Mouse (Mus musculus) kidney, postnatal 0 days (tissue): ENCODE data around the gene Ncaph. TPM values are rescaled to one million over a fixed set of nuclear protein-coding genes. Genes with fewer than 3 reads are reported as not detected.

Experiments used
- ATAC-seq: fragments of 200-750 bp; cut with Nextera tagmentation; replicated peaks from 2 replicates; pipeline ENCODE4 v1.8.0; 2017; ENCODE audit warnings: low read depth, moderate number of reproducible peaks, moderate TSS enrichment, moderate library complexity; ENCODE audit not compliant: low FRiP score
- DNase-seq: peaks from one replicate; pipeline ENCODE4 v3.0.0-alpha.2; 2016; ENCODE audit warnings: low spot score
- H3K27ac ChIP-seq: fragments of 300-500 bp; sonication (generic); 2 replicates; pipeline ENCODE4 v1.5.1; 2014; ENCODE audit warnings: mild to moderate bottlenecking
- H3K27me3 ChIP-seq: fragments of 300-500 bp; sonication (generic); 2 replicates; pipeline ENCODE4 v1.6.1; 2014; ENCODE audit warnings: low read length, mixed read lengths; ENCODE audit not compliant: insufficient read depth
- H3K36me3 ChIP-seq: fragments of 300-500 bp; sonication (generic); 2 replicates; pipeline ENCODE4 v1.6.1; 2014; ENCODE audit warnings: low read length, mixed read lengths; ENCODE audit not compliant: insufficient read depth
- H3K4me1 ChIP-seq: fragments of 300-500 bp; sonication (generic); replicated peaks from 2 replicates; pipeline ENCODE4 v1.6.1; 2014; ENCODE audit warnings: antibody characterized with exemption, low read length, mixed read lengths; ENCODE audit not compliant: insufficient read depth
- H3K4me2 ChIP-seq: fragments of 300-500 bp; sonication (generic); 2 replicates; pipeline ENCODE4 v1.6.1; 2014; ENCODE audit warnings: mild to moderate bottlenecking, low read length, moderate library complexity, mixed read lengths
- H3K4me3 ChIP-seq: fragments of 300-500 bp; sonication (generic); replicated peaks from 2 replicates; pipeline ENCODE4 v1.5.1; 2014; ENCODE audit warnings: low read depth, low read length
- H3K9ac ChIP-seq: fragments of 300-500 bp; sonication (generic); 2 replicates; pipeline ENCODE4 v1.6.1; 2014; ENCODE audit warnings: low read depth, low read length
- H3K9me3 ChIP-seq: fragments of 300-500 bp; sonication (generic); replicated peaks from 2 replicates; pipeline ENCODE4 v1.6.1; 2016; ENCODE audit warnings: low read length, inconsistent platforms, mixed read lengths
- CTCF ChIP-seq: IDR thresholded peaks from 2 replicates; pipeline ENCODE4 v1.5.1; 2016; ENCODE audit warnings: antibody characterized with exemption, low read depth, mild to moderate bottlenecking, moderate library complexity
- WGBS: fragments of 180-500 bp; shearing (Covaris S2); extraction: QIAGEN DNeasy Blood & Tissue Kit; methylation state at CpG from one replicate; pipeline ENCODE4 v1.1.7; 2014; 5-methylcytosine and 5-hydroxymethylcytosine counted together
- polyA plus RNA-seq: library from polyadenylated mRNA; unstranded; fragments of >200 nt; fragmentation: Nextera tagmentation; extraction: Ambion mirVana; gene quantifications from 2 replicates; pipeline ENCODE4 v1.2.1, GENCODE M21; 2015

The Ncaph gene
- polyA plus RNA-seq, 1 experiment from 2014 or later: 36.7 TPM

GRCm38 (mm10) chr2:127069781-127070434, 63.8 kb downstream of the Ncaph start:
- ATAC-seq (no peak), DNase-seq (no peak)
- Histone ChIP-seq H3K9me3 (no peaks in the 10 kb centered on the region), H3K36me3 (0 out of 2 replicates have a peak, but pooled peaks cover 11% of the 10 kb centered on the region), H3K27ac (peak overlapping the region; percentile 71), H3K4me3 (peak overlapping the region; percentile 62; the same call in 1 of the 2 replicates), H3K9ac (peak overlapping the region; percentile 19; the same call in 1 of the 2 replicates), H3K4me1 (no peaks in the 10 kb centered on the region; the same call in 1 of the 2 replicates), H3K4me2 (peak overlapping the region; percentile 73), H3K27me3 (no peaks in the 10 kb centered on the region)
- 11% methylated on average over 11 of the region's 11 CpGs for WGBS
- no peak for TF ChIP-seq CTCF

- Histone ChIP-seq H3K4me3 (no peak overlapping the region), H3K4me1 (no peaks in the 10 kb centered on the region; the same call in 1 of the 2 replicates), H3K27me3 (no peaks in the 10 kb centered on the region), H3K4me2 (no peak overlapping the region), H3K27ac (no peak overlapping the region), H3K36me3 (0 out of 2 replicates have a peak, but pooled peaks cover 11% of the 10 kb centered on the region), H3K9ac (no peak overlapping the region), H3K9me3 (no peaks in the 10 kb centered on the region)
- TF ChIP-seq CTCF: no peak
- no peak for DNase-seq
- ATAC-seq: no peak
- 79% methylated on average over 7 of the region's 7 CpGs for WGBS
These were observed 64.9 kb downstream of the Ncaph start for GRCm38 (mm10) chr2:127068806-127069205.

GRCm38 (mm10) chr2:127061471-127061870, 72.3 kb downstream of the Ncaph start:
- H3K9ac ChIP-seq: no peak overlapping the region
- no peak for TF ChIP-seq CTCF
- H3K4me3 ChIP-seq: no peak overlapping the region
- DNase-seq: no peak
- H3K4me2 ChIP-seq: no peak overlapping the region
- ATAC-seq: no peak
- no peaks in the 10 kb centered on the region for H3K4me1 ChIP-seq
- no peaks in the 10 kb centered on the region for H3K27me3 ChIP-seq
- peaks cover 38% of the 10 kb centered on the region for H3K36me3 ChIP-seq
- H3K9me3 ChIP-seq: no peaks in the 10 kb centered on the region
- 94% methylated on average over 9 of the region's 9 CpGs for WGBS
- no peak overlapping the region for H3K27ac ChIP-seq

Other genes starting within 250 kb of the Ncaph start
- 42.4 and 47.8 TPM in 2 replicates for gene Sppl2a, start 200.7 kb downstream of the Ncaph start, polyA plus RNA-seq
- 4.2 and 4.8 TPM in 2 replicates for gene Ap4e1, start 125.2 kb downstream of the Ncaph start, polyA plus RNA-seq
- 76.4 and 83.5 TPM in 2 replicates for gene Blvra, start 63.3 kb downstream of the Ncaph start, polyA plus RNA-seq
- 26.3 and 29.0 TPM in 2 replicates for gene Itpripl1, start 9.5 kb upstream of the Ncaph start, polyA plus RNA-seq
- 2.9 and 3.6 TPM in 2 replicates for gene 1810024B03Rik, start 74.3 kb upstream of the Ncaph start, polyA plus RNA-seq
- gene Snrnp200, start 74.4 kb upstream of the Ncaph start, polyA plus RNA-seq: 37.0 TPM in 2 replicates
- gene Ciao1, start 113.9 kb upstream of the Ncaph start, polyA plus RNA-seq: 67.8 and 70.4 TPM in 2 replicates
- 35.4 and 35.7 TPM in 2 replicates for gene Tmem127, start 114.0 kb upstream of the Ncaph start, polyA plus RNA-seq
- 83.4 and 86.5 TPM in 2 replicates for gene Stard7, start 136.3 kb upstream of the Ncaph start, polyA plus RNA-seq
- gene Dusp2, start 202.2 kb upstream of the Ncaph start, polyA plus RNA-seq: 8.2 and 10.3 TPM in 2 replicates
- gene Astl, start 204.7 kb upstream of the Ncaph start, polyA plus RNA-seq: not detected in 2 replicates
- 10.3 and 10.5 TPM in 2 replicates for gene Adra2b, start 229.3 kb upstream of the Ncaph start, polyA plus RNA-seq